Comparison of ENCODE assay signal across 8 mouse cellular contexts in genomic region chr15:80710608-80711363, GRCm38 (mm10). TPM values are rescaled to one million over a fixed set of nuclear protein-coding genes. Genes with fewer than 3 reads are reported as not detected.
DNase-seq lines count a peak whose midpoint lies in the region; ATAC-seq and TF ChIP-seq lines count a peak whose summit lies in the region.

TSS of gene Tnrc6b (plus strand) at chr15:80711313.

- H3K27me3 ChIP-seq in E14TG2a.4 (ENCODE audit: insufficient read depth, low read length): no peaks in the 10 kb centered on the region
- no peaks in the 10 kb centered on the region; the same call in 1 of the 2 replicates for H3K27me3 ChIP-seq in forebrain, embryonic 12.5 days
- no peaks in the 10 kb centered on the region for H3K27me3 ChIP-seq in heart, postnatal 0 days (ENCODE audit: control insufficient read depth, insufficient read depth, low read length)
- no peaks in the 10 kb centered on the region for H3K27me3 ChIP-seq in liver, embryonic 16.5 days (ENCODE audit: control insufficient read depth, insufficient read depth, low read depth, low read length)
- H3K27me3 ChIP-seq in neural tube, embryonic 13.5 days: no peaks in the 10 kb centered on the region
- H3K27me3 ChIP-seq in testis, adult 2 months (ENCODE audit: control insufficient read depth, insufficient read depth, low read length): no peaks in the 10 kb centered on the region

- H3K4me1 ChIP-seq in E14TG2a.4 (replicated peaks; ENCODE audit: low read depth, low read length): peaks cover 32% of the 10 kb centered on the region
- H3K4me1 ChIP-seq in forebrain, embryonic 12.5 days: peaks cover 29% of the 10 kb centered on the region
- H3K4me1 ChIP-seq in heart, postnatal 0 days (ENCODE audit: control insufficient read depth, insufficient read depth): peaks cover 20% of the 10 kb centered on the region; the same call in 1 of the 2 replicates
- peaks cover 28% of the 10 kb centered on the region for H3K4me1 ChIP-seq in liver, embryonic 16.5 days (ENCODE audit: control insufficient read depth, low read depth, low read length)
- H3K4me1 ChIP-seq in neural tube, embryonic 13.5 days (replicated peaks): peaks cover 47% of the 10 kb centered on the region
- H3K4me1 ChIP-seq in testis, adult 2 months (ENCODE audit: control insufficient read depth, insufficient read depth, low read length): peaks cover 15% of the 10 kb centered on the region

- peak within 1 kb of the TSS; percentile 98 for H3K4me2 ChIP-seq in forebrain, embryonic 12.5 days
- peak within 1 kb of the TSS; percentile 74 for H3K4me2 ChIP-seq in heart, postnatal 0 days (ENCODE audit: low read depth, low read length)
- peak within 1 kb of the TSS; percentile 90 for H3K4me2 ChIP-seq in liver, embryonic 16.5 days (ENCODE audit: low read depth, low read length)
- peak within 1 kb of the TSS; percentile 83 for H3K4me2 ChIP-seq in neural tube, embryonic 13.5 days

- no peaks in the 10 kb centered on the region for H3K9me3 ChIP-seq in E14TG2a.4 (ENCODE audit: low read length)
- H3K9me3 ChIP-seq in forebrain, embryonic 12.5 days: no peaks in the 10 kb centered on the region
- H3K9me3 ChIP-seq in heart, postnatal 0 days (replicated peaks; ENCODE audit: control insufficient read depth, low read length): no peaks in the 10 kb centered on the region
- H3K9me3 ChIP-seq in liver, embryonic 16.5 days (replicated peaks; ENCODE audit: control insufficient read depth, low read length): no peaks in the 10 kb centered on the region
- H3K9me3 ChIP-seq in neural tube, embryonic 13.5 days: no peaks in the 10 kb centered on the region

- H3K4me3 ChIP-seq in E14TG2a.4 (replicated peaks; ENCODE audit: low read length): peak within 1 kb of the TSS; percentile 100
- peak within 1 kb of the TSS; percentile 85 for H3K4me3 ChIP-seq in forebrain, embryonic 12.5 days (replicated peaks)
- H3K4me3 ChIP-seq in heart, postnatal 0 days (ENCODE audit: low read depth, low read length): peak within 1 kb of the TSS; percentile 91
- H3K4me3 ChIP-seq in liver, embryonic 16.5 days (ENCODE audit: low read depth, low read length): peak within 1 kb of the TSS; percentile 98
- H3K4me3 ChIP-seq in neural tube, embryonic 13.5 days: peak within 1 kb of the TSS; percentile 68
- H3K4me3 ChIP-seq in testis, adult 2 months (ENCODE audit: control insufficient read depth, low read depth, low read length): peak within 1 kb of the TSS; percentile 93

- peak within 1 kb of the TSS; percentile 82 for H3K9ac ChIP-seq in forebrain, embryonic 12.5 days
- peak within 1 kb of the TSS; percentile 92 for H3K9ac ChIP-seq in heart, postnatal 0 days (replicated peaks; ENCODE audit: low read depth, low read length)
- H3K9ac ChIP-seq in liver, embryonic 16.5 days (ENCODE audit: low read depth, low read length): peak within 1 kb of the TSS; percentile 95
- peak within 1 kb of the TSS; percentile 90 for H3K9ac ChIP-seq in neural tube, embryonic 13.5 days

- peak; percentile 99 for DNase-seq in c-Kit-positive CD71-positive TER-119-positive erythroid progenitor cells, embryonic 14.5 days (ENCODE audit: low spot score)
- DNase-seq in heart, postnatal 0 days (ENCODE audit: low spot score): peak; percentile 99
- DNase-seq in kidney, postnatal 4 days: peak; percentile 98 to 99

- H3K36me3 ChIP-seq in E14TG2a.4 (ENCODE audit: insufficient read depth, low read length): peaks cover 4% of the 10 kb centered on the region; the same call in 1 of the 2 replicates
- no peaks in the 10 kb centered on the region for H3K36me3 ChIP-seq in forebrain, embryonic 12.5 days (replicated peaks)
- no peaks in the 10 kb centered on the region for H3K36me3 ChIP-seq in heart, postnatal 0 days (replicated peaks; ENCODE audit: control insufficient read depth, insufficient read depth, low read length)
- H3K36me3 ChIP-seq in liver, embryonic 16.5 days (ENCODE audit: control insufficient read depth, insufficient read depth): no peaks in the 10 kb centered on the region
- H3K36me3 ChIP-seq in neural tube, embryonic 13.5 days: no peaks in the 10 kb centered on the region
- H3K36me3 ChIP-seq in testis, adult 2 months (ENCODE audit: control insufficient read depth, insufficient read depth, low read length): no peaks in the 10 kb centered on the region

- H3K27ac ChIP-seq in forebrain, embryonic 12.5 days: peak within 1 kb of the TSS; percentile 86
- H3K27ac ChIP-seq in heart, postnatal 0 days (ENCODE audit: low read depth): peak within 1 kb of the TSS; percentile 95
- H3K27ac ChIP-seq in liver, embryonic 16.5 days (ENCODE audit: low read length): peak within 1 kb of the TSS; percentile 94
- H3K27ac ChIP-seq in neural tube, embryonic 13.5 days (replicated peaks): peak within 1 kb of the TSS; percentile 96
- H3K27ac ChIP-seq in testis, adult 2 months (ENCODE audit: control insufficient read depth, insufficient read depth, low read depth, low read length): peak within 1 kb of the TSS; percentile 99

- peak; percentile 97 for ATAC-seq in forebrain, embryonic 12.5 days (ENCODE audit: low FRiP score)
- ATAC-seq in heart, postnatal 0 days (ENCODE audit: insufficient read depth, low read depth): peak; percentile 93
- peak; percentile 93 for ATAC-seq in liver, embryonic 16.5 days (ENCODE audit: low read depth)
- peak; percentile 97 for ATAC-seq in neural tube, embryonic 13.5 days (ENCODE audit: low read depth)

- peak; percentile 90 for TF ChIP-seq POLR2A in testis, adult 2 months (IDR thresholded peaks at IDR 0.05; ENCODE audit: control insufficient read depth, low read depth, low read length)

- no peak for TF ChIP-seq CTCF in E14TG2a.4 (conservative IDR thresholded peaks at IDR 0.05; ENCODE audit: low read length)
- TF ChIP-seq CTCF in heart, postnatal 0 days (IDR thresholded peaks at IDR 0.05; ENCODE audit: low read depth): no peak
- TF ChIP-seq CTCF in testis, adult 2 months (IDR thresholded peaks at IDR 0.05; ENCODE audit: control insufficient read depth, insufficient read depth, insufficient replicate concordance, low read depth, low read length): no peak

- under 1% methylated on average over 39 of the region's 39 CpGs for WGBS in forebrain, embryonic 12.5 days
- WGBS in heart, postnatal 0 days: under 1% methylated on average over 39 of the region's 39 CpGs
- WGBS in liver, embryonic 16.5 days (ENCODE audit: insufficient replicate concordance): under 1% methylated on average over 39 of the region's 39 CpGs
- WGBS in neural tube, embryonic 13.5 days: under 1% methylated on average over 39 of the region's 39 CpGs

- TF ChIP-seq EP300 in heart, postnatal 0 days (IDR thresholded peaks at IDR 0.05; ENCODE audit: low read depth): peak; percentile 94

RNA-seq across cellular contexts. Expression of gene Tnrc6b, which starts in this region (rescaled TPM):
- 54.3 and 62.5 TPM in 2 replicates for polyA plus RNA-seq in forebrain, embryonic 12.5 days (2016; fragmentation: Nextera tagmentation; extraction: Ambion mirVana)
- 26.4 and 33.5 TPM in 2 replicates for total RNA-seq in heart, postnatal 0 days (2014; rRNA removed; ENCODE audit: low replicate concordance)
- 15.2 and 16.1 TPM in 2 replicates for polyA plus RNA-seq in heart, postnatal 0 days (2015; fragmentation: Nextera tagmentation; extraction: Ambion mirVana)
- polyA plus RNA-seq in liver, embryonic 16.5 days (2015; fragmentation: Nextera tagmentation; extraction: Ambion mirVana): 19.7 and 22.1 TPM in 2 replicates
- polyA plus RNA-seq in neural tube, embryonic 13.5 days (2015; fragmentation: Nextera tagmentation; extraction: Ambion mirVana): 32.7 and 35.5 TPM in 2 replicates
- 26.5 and 29.5 TPM in 2 replicates for polyA plus RNA-seq in testis, adult 2 months (2012; rRNA removed)

Comparison
In these comparisons a context has a peak if more than half of its experiments do, and no peak if none do; other contexts are left out.
1. Peak in every context shown above with its lines: DNase-seq, ATAC-seq, H3K4me3 ChIP-seq and H3K27ac ChIP-seq.